Mouse (Mus musculus) stomach, postnatal 0 days (tissue): ENCODE results near the gene Fgfr2. TPM values are rescaled to one million over a fixed set of nuclear protein-coding genes. Genes with fewer than 3 reads are reported as not detected.

Experiments
- ATAC-seq: fragments of 200-750 bp; cut with Nextera tagmentation; 2 replicates; pipeline ENCODE4 v1.8.0; 2017; ENCODE audit not compliant: low FRiP score, low TSS enrichment
- DNase-seq: peaks from one replicate; pipeline ENCODE4 v3.0.0-alpha.2; 2016; ENCODE audit warnings: low spot score
- H3K27ac ChIP-seq: fragments of 300-500 bp; sonication (generic); replicated peaks from 2 replicates; pipeline ENCODE4 v1.5.1; 2014; ENCODE audit warnings: mild to moderate bottlenecking, control low read depth
- H3K27me3 ChIP-seq: fragments of 300-500 bp; sonication (generic); 2 replicates; pipeline ENCODE4 v1.6.1; 2014; ENCODE audit warnings: low read length; ENCODE audit not compliant: control insufficient read depth, insufficient read depth
- H3K36me3 ChIP-seq: fragments of 300-500 bp; sonication (generic); 2 replicates; pipeline ENCODE4 v1.6.1; 2014; ENCODE audit warnings: low read length, mixed read lengths; ENCODE audit not compliant: control insufficient read depth, insufficient read depth
- H3K4me1 ChIP-seq: fragments of 300-500 bp; sonication (generic); replicated peaks from 2 replicates; pipeline ENCODE4 v1.6.1; 2014; ENCODE audit warnings: antibody characterized with exemption; ENCODE audit not compliant: control insufficient read depth, insufficient read depth
- H3K4me2 ChIP-seq: fragments of 300-500 bp; sonication (generic); replicated peaks from 2 replicates; pipeline ENCODE4 v1.6.1; 2014; ENCODE audit warnings: low read depth, mild to moderate bottlenecking, control low read depth, moderate library complexity
- H3K4me3 ChIP-seq: fragments of 300-500 bp; sonication (generic); 2 replicates; pipeline ENCODE4 v1.5.1; 2014; ENCODE audit warnings: low read depth, low read length, control low read depth
- H3K9ac ChIP-seq: fragments of 300-500 bp; sonication (generic); 2 replicates; pipeline ENCODE4 v1.6.1; 2014; ENCODE audit warnings: mild to moderate bottlenecking, low read length, control low read depth, mixed read lengths
- H3K9me3 ChIP-seq: fragments of 300-500 bp; sonication (generic); 2 replicates; pipeline ENCODE4 v1.6.1; 2016; ENCODE audit warnings: low read length; ENCODE audit not compliant: control insufficient read depth
- CTCF ChIP-seq: IDR thresholded peaks from 2 replicates; pipeline ENCODE4 v1.5.1; 2016; ENCODE audit warnings: antibody characterized with exemption, low read depth, mild to moderate bottlenecking, moderate library complexity
- EP300 ChIP-seq: optimal IDR thresholded peaks from 2 replicates; pipeline ENCODE3; 2016; ENCODE audit warnings: antibody characterized with exemption
- WGBS: fragments of 180-500 bp; shearing (Covaris S2); extraction: QIAGEN DNeasy Blood & Tissue Kit; methylation state at CpG from one replicate; pipeline ENCODE4 v1.1.7; 2014; 5-methylcytosine and 5-hydroxymethylcytosine counted together
- polyA plus RNA-seq: library from polyadenylated mRNA; unstranded; fragments of >200 nt; fragmentation: Nextera tagmentation; extraction: Ambion mirVana; gene quantifications from 2 replicates; pipeline ENCODE4 v1.2.1, GENCODE M21; 2015

The Fgfr2 gene
- polyA plus RNA-seq, 1 experiment from 2014 or later = 60.8 TPM

DNA sequence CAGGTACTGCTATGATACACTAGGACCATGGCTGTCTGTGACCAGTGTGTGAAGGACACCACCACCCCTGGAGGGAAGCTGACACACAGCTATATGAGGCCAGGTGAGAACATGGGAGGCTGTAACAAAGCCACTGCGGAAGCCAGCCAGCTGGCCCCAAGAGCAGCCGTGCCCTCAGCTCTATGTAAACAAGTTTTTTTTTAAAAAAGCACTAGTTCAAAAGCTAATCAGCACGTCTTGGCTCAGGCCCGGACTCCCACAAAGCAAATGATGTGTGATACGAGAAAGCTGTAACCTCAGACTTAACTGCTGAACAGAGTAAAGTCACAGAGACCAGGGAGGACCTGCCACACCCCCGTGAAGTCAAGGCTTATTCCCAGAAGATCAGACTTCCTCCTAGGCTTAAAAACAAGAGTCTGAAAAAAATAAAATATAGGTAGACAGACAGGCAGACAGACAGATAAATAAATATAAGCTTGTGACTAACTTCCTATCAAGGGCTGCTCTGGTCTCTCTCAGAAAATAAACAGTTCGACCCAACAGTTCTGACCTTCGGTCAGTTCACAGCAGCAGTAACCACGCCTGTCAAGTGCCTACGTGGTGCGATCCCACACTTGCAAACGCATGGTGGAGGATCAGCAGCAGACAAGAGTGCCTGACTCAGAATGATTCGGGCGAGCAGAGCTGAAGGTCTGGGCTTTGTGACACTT is 836.4 kb downstream of the Fgfr2 start:
- peaks cover 27% of the 10 kb centered on the region for H3K4me1 ChIP-seq
- H3K9me3 ChIP-seq = no peaks in the 10 kb centered on the region
- peak overlapping the region; percentile 23; the same call in 1 of the 2 replicates for H3K9ac ChIP-seq
- H3K27me3 ChIP-seq = no peaks in the 10 kb centered on the region
- TF ChIP-seq CTCF (0 out of 2 replicates have a peak, but pooled peaks have one; percentile 11), EP300 (no peak)
- peak overlapping the region; percentile 83 for H3K27ac ChIP-seq
- no peak overlapping the region for H3K4me3 ChIP-seq
- H3K36me3 ChIP-seq = no peaks in the 10 kb centered on the region
- peak; percentile 74 for DNase-seq
- ATAC-seq = peak; percentile 91
- WGBS = 13% methylated on average over 14 of the region's 14 CpGs
- H3K4me2 ChIP-seq = no peak overlapping the region

DNA sequence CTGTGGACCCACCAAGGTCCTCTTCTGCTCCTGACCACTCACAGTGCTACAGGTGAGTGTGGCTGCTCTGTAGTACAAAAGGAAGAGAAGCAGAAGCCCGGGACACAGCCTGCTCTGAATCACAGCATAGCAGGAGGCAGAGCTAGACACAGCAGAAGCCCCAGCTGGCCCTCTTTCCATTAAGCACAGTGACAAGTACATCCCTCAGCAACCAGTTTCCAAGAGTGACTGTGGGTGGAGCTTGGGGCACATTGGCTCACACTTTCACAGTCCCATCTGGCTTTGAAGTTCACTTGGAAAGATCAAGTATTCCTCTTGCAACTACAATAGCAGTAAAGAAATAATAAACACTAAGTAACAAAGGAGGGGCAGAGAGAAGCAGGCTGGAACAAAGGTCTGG is 838.4 kb downstream of the Fgfr2 start:
- ATAC-seq (no peak), DNase-seq (no peak)
- Histone ChIP-seq H3K27ac (peak overlapping the region; percentile 79), H3K36me3 (no peaks in the 10 kb centered on the region), H3K4me2 (no peak overlapping the region), H3K4me1 (peaks cover 22% of the 10 kb centered on the region), H3K9ac (no peak overlapping the region), H3K4me3 (no peak overlapping the region), H3K9me3 (no peaks in the 10 kb centered on the region), H3K27me3 (no peaks in the 10 kb centered on the region)
- WGBS = 47% methylated on average over 1 of the region's 1 CpGs
- TF ChIP-seq CTCF = no peak
- no peak for TF ChIP-seq EP300

DNA sequence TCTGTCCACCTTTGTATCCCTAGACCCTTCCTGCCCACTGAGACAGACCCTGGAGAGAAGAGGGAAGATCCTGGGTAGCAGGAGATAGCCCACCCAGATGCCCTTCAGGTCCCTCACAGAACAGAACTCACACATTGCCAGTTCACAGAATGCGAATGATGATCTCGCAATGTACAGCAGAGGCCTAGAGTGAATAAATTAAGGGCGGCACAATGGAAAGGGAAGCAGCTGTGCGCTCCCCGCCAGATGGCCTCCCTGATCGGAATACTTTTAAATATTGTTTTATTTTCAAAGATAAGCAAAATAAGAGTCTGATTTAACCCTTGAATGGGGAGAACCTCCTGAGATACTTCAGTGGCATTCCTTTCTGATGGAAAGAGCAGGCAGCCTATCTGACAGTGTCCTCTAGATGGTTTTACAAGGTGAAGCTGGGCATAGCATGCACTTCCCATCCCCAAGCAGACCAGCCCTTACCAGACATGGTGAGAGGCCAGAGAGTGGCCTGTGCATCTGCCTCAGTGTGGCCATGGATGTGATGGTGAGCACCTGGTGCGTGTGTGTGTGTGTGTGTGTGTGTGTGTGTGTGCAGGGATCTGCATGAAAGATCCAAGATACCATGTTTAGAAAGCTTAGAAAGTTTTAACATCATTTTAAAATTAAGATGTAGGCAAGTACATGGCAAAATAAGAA is 839.0 kb downstream of the Fgfr2 start:
- TF ChIP-seq EP300 (no peak), CTCF (no peak)
- Histone ChIP-seq H3K4me2 (no peak overlapping the region), H3K9ac (no peak overlapping the region), H3K9me3 (no peaks in the 10 kb centered on the region), H3K36me3 (no peaks in the 10 kb centered on the region), H3K27ac (peak overlapping the region; percentile 79; the same call in 1 of the 2 replicates), H3K4me3 (no peak overlapping the region), H3K4me1 (peaks cover 22% of the 10 kb centered on the region), H3K27me3 (no peaks in the 10 kb centered on the region)
- 55% methylated on average over 7 of the region's 7 CpGs for WGBS
- no peak for ATAC-seq
- DNase-seq = no peak

DNA sequence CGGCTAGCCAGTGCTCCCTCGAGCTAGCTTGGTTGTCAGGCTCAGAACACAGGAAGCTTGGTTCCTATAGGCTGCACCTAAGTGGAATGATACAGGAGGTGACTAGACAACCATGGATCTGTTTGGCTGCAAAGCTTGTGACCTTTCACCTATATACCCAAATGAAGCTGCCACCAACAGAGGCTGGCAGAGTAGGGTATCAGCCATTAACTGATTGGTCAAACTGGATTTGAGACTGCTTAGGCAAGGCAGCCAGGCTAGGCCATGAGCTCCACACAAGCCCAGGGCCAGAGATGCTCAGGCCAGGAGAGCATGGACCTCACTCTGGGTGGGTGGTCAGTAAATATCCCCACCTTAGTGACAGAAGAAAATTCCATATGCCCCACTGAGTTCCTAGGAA is 840.6 kb downstream of the Fgfr2 start:
- Histone ChIP-seq H3K27ac (no peak overlapping the region), H3K4me2 (no peak overlapping the region), H3K9ac (no peak overlapping the region), H3K36me3 (no peaks in the 10 kb centered on the region), H3K4me1 (peaks cover 10% of the 10 kb centered on the region), H3K4me3 (no peak overlapping the region), H3K27me3 (no peaks in the 10 kb centered on the region), H3K9me3 (no peaks in the 10 kb centered on the region)
- TF ChIP-seq EP300 (no peak), CTCF (no peak)
- ATAC-seq (no peak), DNase-seq (no peak)
- 85% methylated on average over 2 of the region's 2 CpGs for WGBS

DNA sequence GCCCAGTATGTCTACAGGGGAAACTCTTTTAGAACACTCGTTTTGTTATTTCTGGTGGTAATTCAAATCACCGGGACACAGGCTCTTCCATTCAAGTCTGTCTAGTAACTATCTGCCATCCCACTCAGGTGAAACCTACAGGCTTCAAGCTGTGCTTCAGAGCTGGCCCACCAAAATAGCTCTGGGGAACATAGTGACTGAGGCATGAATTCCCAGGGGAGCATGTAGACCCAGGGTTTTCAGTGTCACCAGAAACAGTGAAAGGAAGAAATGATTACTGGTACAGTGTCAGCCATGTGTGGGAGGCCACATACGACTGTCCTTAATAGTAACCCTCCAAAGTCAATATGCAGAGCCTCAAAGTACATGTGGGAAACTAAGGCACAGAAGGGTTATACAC is 841.0 kb downstream of the Fgfr2 start:
- no peak for TF ChIP-seq CTCF
- TF ChIP-seq EP300 = no peak
- ATAC-seq = no peak
- 87% methylated on average over 3 of the region's 3 CpGs for WGBS

DNA sequence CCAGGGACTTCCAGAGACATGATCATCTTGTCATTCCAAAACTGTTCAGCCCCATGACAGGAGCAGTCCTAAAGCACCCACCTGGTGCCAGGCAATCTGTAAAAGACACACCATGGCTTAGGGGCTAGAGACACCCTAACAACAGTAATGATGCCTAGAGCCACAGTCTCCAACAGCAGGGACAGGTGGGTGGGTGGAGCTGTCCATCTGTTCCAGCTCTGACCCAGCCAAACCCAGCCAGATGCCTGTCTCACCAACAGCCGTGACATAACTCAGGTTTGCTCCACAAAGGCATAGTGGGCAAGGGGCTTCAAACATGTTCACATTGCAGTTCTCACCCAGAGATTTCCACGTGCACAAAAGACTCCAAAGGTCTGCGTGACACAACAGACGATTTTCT is 841.4 kb downstream of the Fgfr2 start:
- no peak for DNase-seq

More for the DNA sequence above, 841.0 kb downstream of the Fgfr2 start:
- H3K4me1 ChIP-seq = peaks cover 6% of the 10 kb centered on the region
- no peaks in the 10 kb centered on the region for H3K36me3 ChIP-seq
- H3K4me3 ChIP-seq = no peak overlapping the region
- H3K9ac ChIP-seq = no peak overlapping the region
- no peaks in the 10 kb centered on the region for H3K9me3 ChIP-seq
- no peak overlapping the region for H3K27ac ChIP-seq
- DNase-seq = no peak
- H3K4me2 ChIP-seq = no peak overlapping the region
- no peaks in the 10 kb centered on the region for H3K27me3 ChIP-seq

More for the DNA sequence above, 841.4 kb downstream of the Fgfr2 start:
- H3K4me1 ChIP-seq = peaks cover 5% of the 10 kb centered on the region
- 81% methylated on average over 4 of the region's 4 CpGs for WGBS
- H3K4me2 ChIP-seq = no peak overlapping the region
- H3K9me3 ChIP-seq = no peaks in the 10 kb centered on the region
- no peak overlapping the region for H3K4me3 ChIP-seq
- H3K27ac ChIP-seq = no peak overlapping the region; the same call in 1 of the 2 replicates
- no peak for ATAC-seq
- TF ChIP-seq CTCF (no peak), EP300 (no peak)
- no peak overlapping the region for H3K9ac ChIP-seq
- H3K36me3 ChIP-seq = no peaks in the 10 kb centered on the region
- no peaks in the 10 kb centered on the region for H3K27me3 ChIP-seq
